In genomic region chr2:153561564-153561963, GRCm38 (mm10) we compare ENCODE assay signal across 8 mouse cellular contexts. TPM values are rescaled to one million over a fixed set of nuclear protein-coding genes. Genes with fewer than 3 reads are reported as not detected.
DNase-seq lines count a peak whose midpoint lies in the region; ATAC-seq and TF ChIP-seq lines count a peak whose summit lies in the region.

No protein-coding gene starts in this region.

- peaks cover 14% of the 10 kb centered on the region for H3K4me1 ChIP-seq in kidney, postnatal 0 days (replicated peaks; ENCODE audit: insufficient read depth, low read length)
- H3K4me1 ChIP-seq in kidney, adult 2 months (ENCODE audit: control insufficient read depth, insufficient read depth, low read length), result 0 out of 2 replicates have a peak, but pooled peaks cover 3% of the 10 kb centered on the region
- peaks cover 17% of the 10 kb centered on the region for H3K4me1 ChIP-seq in embryonic facial prominence, embryonic 13.5 days
- H3K4me1 ChIP-seq in limb, embryonic 10.5 days, result peaks cover 29% of the 10 kb centered on the region

- no peaks in the 10 kb centered on the region for H3K79me2 ChIP-seq in myocyte (ENCODE audit: control insufficient read depth, insufficient read depth)

- TF ChIP-seq POLR2A in kidney, adult 2 months (IDR thresholded peaks at IDR 0.05; ENCODE audit: low read depth, low read length), result no peak
- no peak for TF ChIP-seq POLR2A in myocyte (IDR thresholded peaks at IDR 0.05; ENCODE audit: insufficient read length, low read depth)

- H3K4me3 ChIP-seq in kidney, postnatal 0 days (replicated peaks; ENCODE audit: low read depth, low read length), result no peak overlapping the region
- H3K4me3 ChIP-seq in kidney, adult 2 months (ENCODE audit: insufficient read depth, low read depth, low read length), result no peak overlapping the region
- H3K4me3 ChIP-seq in embryonic facial prominence, embryonic 13.5 days, result peak overlapping the region; percentile 23; the same call in 1 of the 2 replicates
- H3K4me3 ChIP-seq in limb, embryonic 10.5 days, result peak overlapping the region; percentile 39
- no peak overlapping the region for H3K4me3 ChIP-seq in myocyte

- H3K4me2 ChIP-seq in kidney, postnatal 0 days (ENCODE audit: low read length), result peak overlapping the region; percentile 51
- peak overlapping the region; percentile 53 for H3K4me2 ChIP-seq in embryonic facial prominence, embryonic 13.5 days
- peak overlapping the region; percentile 74 for H3K4me2 ChIP-seq in myocyte (ENCODE audit: low read depth)

- peak overlapping the region; percentile 72 for H3K27ac ChIP-seq in kidney, postnatal 0 days
- no peak overlapping the region for H3K27ac ChIP-seq in kidney, adult 2 months (ENCODE audit: insufficient read depth, low read depth, low read length)
- H3K27ac ChIP-seq in embryonic facial prominence, embryonic 13.5 days, result no peak overlapping the region
- H3K27ac ChIP-seq in limb, embryonic 10.5 days, result peak overlapping the region; percentile 51

- no peaks in the 10 kb centered on the region for H3K27me3 ChIP-seq in kidney, postnatal 0 days (ENCODE audit: insufficient read depth, low read length)
- H3K27me3 ChIP-seq in kidney, adult 2 months (replicated peaks; ENCODE audit: control insufficient read depth, insufficient read depth, low read length), result no peaks in the 10 kb centered on the region
- peaks cover 20% of the 10 kb centered on the region for H3K27me3 ChIP-seq in embryonic facial prominence, embryonic 13.5 days
- peaks cover 43% of the 10 kb centered on the region for H3K27me3 ChIP-seq in limb, embryonic 10.5 days (ENCODE audit: low read depth, poor library complexity, severe bottlenecking)
- H3K27me3 ChIP-seq in myocyte (ENCODE audit: control insufficient read depth, insufficient read depth, insufficient read length), result no peaks in the 10 kb centered on the region

- no peak overlapping the region for H3ac ChIP-seq in myocyte (ENCODE audit: control insufficient read depth, insufficient read length)

- no peaks in the 10 kb centered on the region for H3K36me3 ChIP-seq in kidney, postnatal 0 days (ENCODE audit: insufficient read depth, low read length)
- H3K36me3 ChIP-seq in kidney, adult 2 months (ENCODE audit: control insufficient read depth, insufficient read depth, low read length), result no peaks in the 10 kb centered on the region
- no peaks in the 10 kb centered on the region for H3K36me3 ChIP-seq in embryonic facial prominence, embryonic 13.5 days
- H3K36me3 ChIP-seq in limb, embryonic 10.5 days, result no peaks in the 10 kb centered on the region
- H3K36me3 ChIP-seq in myocyte (ENCODE audit: control insufficient read depth, insufficient read depth), result no peaks in the 10 kb centered on the region

- 21% methylated on average over 4 of the region's 5 CpGs for WGBS in kidney, postnatal 0 days
- WGBS in kidney, adult 2 months, result 38% methylated on average over 5 of the region's 5 CpGs
- WGBS in embryonic facial prominence, embryonic 13.5 days, result 35% methylated on average over 5 of the region's 5 CpGs
- WGBS in limb, embryonic 10.5 days, result 37% methylated on average over 5 of the region's 5 CpGs

- DNase-seq in kidney, postnatal 0 days (ENCODE audit: low spot score), result peak; percentile 33
- DNase-seq in kidney, adult 2 months, result no peak
- DNase-seq in limb, embryonic 10.5 days (ENCODE audit: low spot score), result no peak
- no peak for DNase-seq in thymus, adult 18-20 months
- no peak for DNase-seq in spleen, adult 18-20 months
- DNase-seq in cerebellum, adult 9-11 months, result no peak

- 0 out of 2 replicates have a peak, but pooled peaks have one; percentile 3 for ATAC-seq in kidney, postnatal 0 days (replicated peaks; ENCODE audit: low FRiP score, low read depth)
- ATAC-seq in embryonic facial prominence, embryonic 13.5 days (ENCODE audit: insufficient number of reproducible peaks, insufficient read depth, low FRiP score, low TSS enrichment, low read depth), result no peak

- no peak overlapping the region for H3K9ac ChIP-seq in kidney, postnatal 0 days (ENCODE audit: low read depth, low read length)
- H3K9ac ChIP-seq in embryonic facial prominence, embryonic 13.5 days, result 0 out of 2 replicates have a peak overlapping the region, but pooled peaks have one; percentile 52

- no peak for TF ChIP-seq CTCF in kidney, postnatal 0 days (IDR thresholded peaks at IDR 0.05; ENCODE audit: low read depth)
- no peak for TF ChIP-seq CTCF in kidney, adult 2 months (conservative IDR thresholded peaks at IDR 0.05; ENCODE audit: insufficient read depth, insufficient read length, low read depth, low read length)

- H3K9me3 ChIP-seq in kidney, postnatal 0 days (replicated peaks; ENCODE audit: low read length), result no peaks in the 10 kb centered on the region
- no peaks in the 10 kb centered on the region for H3K9me3 ChIP-seq in embryonic facial prominence, embryonic 13.5 days
- no peaks in the 10 kb centered on the region for H3K9me3 ChIP-seq in limb, embryonic 10.5 days (replicated peaks)

TF ChIP-seq in myocyte, 11 proteins besides CTCF, POLR2A, EP300 and RAD21:
- TF ChIP-seq MYOG (IDR thresholded peaks at IDR 0.05; ENCODE audit: control insufficient read depth in 1 of 3, insufficient read depth in 1 of 3, insufficient read length in 2 of 3, low read depth in 2 of 3) (no peak), TCF3 (IDR thresholded peaks at IDR 0.05; ENCODE audit: insufficient read length, low read depth) (no peak), POLR2AphosphoS2 (IDR thresholded peaks at IDR 0.05; ENCODE audit: insufficient read length, low read depth) (no peak)

RNA-seq across cellular contexts. Expression of gene Nol4l, which starts 31.8 kb away (rescaled TPM):
- 9.0 and 9.6 TPM in 2 replicates for polyA plus RNA-seq in kidney, postnatal 0 days (2015; fragmentation: Nextera tagmentation; extraction: Ambion mirVana)
- polyA plus RNA-seq in kidney, adult 2 months (2012; rRNA removed), result 11.9 and 14.5 TPM in 2 replicates
- polyA plus RNA-seq in embryonic facial prominence, embryonic 13.5 days (2015; fragmentation: Nextera tagmentation; extraction: Ambion mirVana), result 12.4 and 16.0 TPM in 2 replicates
- polyA plus RNA-seq in limb, embryonic 10.5 days (2016; fragmentation: Nextera tagmentation; extraction: Ambion mirVana), result 15.8 and 17.2 TPM in 2 replicates
- 0.44 TPM for polyA plus RNA-seq in myocyte (2012; fragmentation: generic; extraction: Trizol)

Comparison
In these comparisons a context has a peak if more than half of its experiments do, and no peak if none do; other contexts are left out.
1. H3K27ac ChIP-seq: peak in kidney, postnatal 0 days (single experiment) and limb, embryonic 10.5 days (single experiment); none in kidney, adult 2 months (single experiment) and embryonic facial prominence, embryonic 13.5 days (single experiment).
2. H3K4me3 ChIP-seq: peak in embryonic facial prominence, embryonic 13.5 days (single experiment) and limb, embryonic 10.5 days (single experiment); none in kidney, postnatal 0 days (single experiment), kidney, adult 2 months (single experiment) and myocyte (single experiment).
3. Peak in every context shown above with its lines, with median percentiles within 50 percentile points of each other: H3K4me2 ChIP-seq.